Mouse (Mus musculus) CH12.LX (cell line): ENCODE results near the gene Scrn1. TPM values are rescaled to one million over a fixed set of nuclear protein-coding genes. Genes with fewer than 3 reads are reported as not detected.

Source experiments
- DNase-seq: peaks from one replicate; pipeline ENCODE4 v3.0.0-alpha.2; 2013; ENCODE audit errors: extremely low read depth
- H3K27ac ChIP-seq: 2 replicates; pipeline ENCODE4 v1.5.1; 2012; ENCODE audit warnings: low read depth, mild to moderate bottlenecking, control low read depth, moderate library complexity; ENCODE audit not compliant: insufficient read depth
- H3K27me3 ChIP-seq: replicated peaks from 2 replicates; pipeline ENCODE3; 2012; ENCODE audit warnings: inconsistent platforms
- H3K36me3 ChIP-seq, 2 experiments: replicated peaks in 1 of 2; 2 replicates each; pipeline versions ENCODE3 to v1.6.1; 2012; ENCODE audit warnings: inconsistent platforms in 1 of 2, low read length in 1 of 2, mild to moderate bottlenecking in 1 of 2, mixed read lengths in 1 of 2, moderate library complexity in 1 of 2; ENCODE audit not compliant: control insufficient read depth in 1 of 2, insufficient read depth in 1 of 2
- H3K4me1 ChIP-seq, 2 experiments: 2 replicates each; pipeline ENCODE4 v1.6.1; 2012; ENCODE audit warnings: inconsistent platforms in 1 of 2, moderate library complexity in 1 of 2; ENCODE audit not compliant: insufficient read depth in 2 of 2, control insufficient read depth in 1 of 2
- H3K4me2 ChIP-seq: 2 replicates; pipeline ENCODE4 v1.6.1; 2012; ENCODE audit warnings: low read depth, mild to moderate bottlenecking, control low read depth; ENCODE audit not compliant: poor library complexity, insufficient read depth, severe bottlenecking
- H3K4me3 ChIP-seq, 3 experiments: fragments of 150-350 bp in 1 of 3; sonication (generic) in 1 of 3; replicated peaks in 1 of 3; 2 replicates each; pipeline versions ENCODE3 to v1.5.1; 2011 to 2012; ENCODE audit warnings: low read depth in 2 of 3, low read length in 2 of 3, mild to moderate bottlenecking in 2 of 3, moderate library complexity in 2 of 3, control low read depth in 1 of 3, improper control_type of control experiment in 1 of 3, inconsistent platforms in 1 of 3, mixed read lengths in 1 of 3; ENCODE audit not compliant: poor library complexity in 1 of 3
- H3K79me2 ChIP-seq: replicated peaks from 2 replicates; pipeline ENCODE4 v1.6.1; 2012; ENCODE audit warnings: mild to moderate bottlenecking, moderate library complexity; ENCODE audit not compliant: control insufficient read depth, poor library complexity, insufficient read depth, severe bottlenecking; ENCODE audit errors: extremely low read depth
- H3K9ac ChIP-seq: 2 replicates; pipeline ENCODE4 v1.6.1; 2012; ENCODE audit warnings: low read depth, mild to moderate bottlenecking, control low read depth, moderate library complexity; ENCODE audit not compliant: insufficient read depth
- H3K9me3 ChIP-seq: replicated peaks from 2 replicates; pipeline ENCODE3; 2012; ENCODE audit warnings: low read length, inconsistent platforms, mixed read lengths
- BHLHE40 ChIP-seq: IDR thresholded peaks from 2 replicates; pipeline ENCODE4 v1.6.1; 2011; ENCODE audit warnings: mild to moderate bottlenecking, low read depth, low read length, improper control_type of control experiment
- CHD1 ChIP-seq: IDR thresholded peaks from 2 replicates; pipeline ENCODE4 v1.6.1; 2012; ENCODE audit warnings: low read depth, low read length, improper control_type of control experiment, inconsistent platforms
- E2F4 ChIP-seq: IDR thresholded peaks from 2 replicates; pipeline ENCODE4 v1.6.1; 2011; ENCODE audit warnings: low read depth, low read length, improper control_type of control experiment; ENCODE audit not compliant: insufficient replicate concordance
- ELF1 ChIP-seq: IDR thresholded peaks from 2 replicates; pipeline ENCODE4 v1.6.1; 2014; ENCODE audit warnings: low read depth, mild to moderate bottlenecking, inconsistent platforms, low read length, improper control_type of control experiment
- ETS1 ChIP-seq: conservative IDR thresholded peaks from 2 replicates; pipeline ENCODE4 v1.6.1; 2012; ENCODE audit warnings: low read depth, mild to moderate bottlenecking, inconsistent platforms, low read length, improper control_type of control experiment, moderate library complexity
- GABPA ChIP-seq: IDR thresholded peaks from 2 replicates; pipeline ENCODE4 v1.6.1; 2012; ENCODE audit warnings: low read depth, low read length, improper control_type of control experiment, inconsistent platforms; ENCODE audit not compliant: insufficient replicate concordance
- HCFC1 ChIP-seq: IDR thresholded peaks from 2 replicates; pipeline ENCODE4 v1.6.1; 2012; ENCODE audit warnings: low read depth, mild to moderate bottlenecking, inconsistent platforms, low read length, improper control_type of control experiment
- MAX ChIP-seq: IDR thresholded peaks from 2 replicates; pipeline ENCODE4 v1.6.1; 2011; ENCODE audit warnings: low read length, improper control_type of control experiment
- MAZ ChIP-seq: IDR thresholded peaks from 2 replicates; pipeline ENCODE4 v1.6.1; 2012; ENCODE audit warnings: low read depth, mild to moderate bottlenecking, inconsistent platforms, low read length, improper control_type of control experiment, moderate library complexity
- MEF2A ChIP-seq: IDR thresholded peaks from 2 replicates; pipeline ENCODE4 v1.6.1; 2014; ENCODE audit warnings: low read depth, mild to moderate bottlenecking, inconsistent platforms, low read length, improper control_type of control experiment, borderline replicate concordance
- MXI1 ChIP-seq: IDR thresholded peaks from 2 replicates; pipeline ENCODE4 v1.6.1; 2011; ENCODE audit warnings: mild to moderate bottlenecking, low read depth, low read length, improper control_type of control experiment
- MYC ChIP-seq: IDR thresholded peaks from 2 replicates; pipeline ENCODE4 v1.6.1; 2011; ENCODE audit warnings: low read depth, mild to moderate bottlenecking, improper control_type of control experiment, low read length
- NELFE ChIP-seq: IDR thresholded peaks from 2 replicates; pipeline ENCODE4 v1.6.1; 2011; ENCODE audit warnings: low read depth, low read length, improper control_type of control experiment
- PAX5 ChIP-seq: IDR thresholded peaks from 2 replicates; pipeline ENCODE4 v1.6.1; 2012; ENCODE audit warnings: low read length, inconsistent platforms, mixed read lengths
- RAD21 ChIP-seq: IDR thresholded peaks from 2 replicates; pipeline ENCODE4 v1.6.1; 2011; ENCODE audit warnings: low read depth, mild to moderate bottlenecking, low read length, improper control_type of control experiment, moderate library complexity
- RCOR1 ChIP-seq: conservative IDR thresholded peaks from 2 replicates; pipeline ENCODE4 v1.6.1; 2012; ENCODE audit warnings: low read depth, mild to moderate bottlenecking, inconsistent platforms, low read length, improper control_type of control experiment
- TBP ChIP-seq: conservative IDR thresholded peaks from 2 replicates; pipeline ENCODE4 v1.6.1; 2011; ENCODE audit warnings: low read depth, low read length, improper control_type of control experiment
- UBTF ChIP-seq: IDR thresholded peaks from 2 replicates; pipeline ENCODE4 v1.6.1; 2012; ENCODE audit warnings: low read depth, mild to moderate bottlenecking, inconsistent platforms, low read length, improper control_type of control experiment, moderate library complexity
- USF2 ChIP-seq: conservative IDR thresholded peaks from 2 replicates; pipeline ENCODE4 v1.6.1; 2011; ENCODE audit warnings: low read depth, low read length, improper control_type of control experiment
- ZKSCAN1 ChIP-seq: IDR thresholded peaks from 2 replicates; pipeline ENCODE4 v1.6.1; 2012; ENCODE audit warnings: low read depth, inconsistent platforms, low read length, improper control_type of control experiment, borderline replicate concordance
- ZNF384 ChIP-seq: IDR thresholded peaks from 2 replicates; pipeline ENCODE4 v1.6.1; 2012; ENCODE audit warnings: low read depth, low read length, improper control_type of control experiment, inconsistent platforms
- dilution Hi-C: fragments of 300-500 bp; cut with MboI; formaldehyde crosslinking; loops from 2 replicates; pipeline ENCODE4 v1.14.3; 2020; ENCODE audit warnings: low sequenced_read_pairs; ENCODE audit not compliant: extremely low pct_unique_long_range_greater_than_20kb, extremely low pct_ligation_motif_present
- in situ Hi-C: fragments of 300-500 bp; cut with MboI; formaldehyde crosslinking; loops from 3 replicates; pipeline ENCODE4 v1.14.3; 2019; ENCODE audit warnings: low sequenced_read_pairs, low pct_ligation_motif_present, low pct_unique_long_range_greater_than_20kb, mixed read lengths
- polyA plus RNA-seq: library from polyadenylated mRNA; unstranded; fragments of >175 nt; gene quantifications from 2 replicates; pipeline ENCODE4 v1.2.1, GENCODE M21; 2012; ENCODE audit warnings: low read depth; ENCODE audit not compliant: insufficient read length
- total RNA-seq, 2 experiments: library from RNA; depleted of rRNA; stranded (reverse); fragments of 300-350 nt in 1 of 2; fragments of >200 nt in 1 of 2; gene quantifications; 2 replicates each; pipeline ENCODE4 v1.2.3; 2012 to 2014

Gene Scrn1
- total and polyA plus RNA-seq, 3 experiments, result 0.04 TPM; not detected in 2

DNA sequence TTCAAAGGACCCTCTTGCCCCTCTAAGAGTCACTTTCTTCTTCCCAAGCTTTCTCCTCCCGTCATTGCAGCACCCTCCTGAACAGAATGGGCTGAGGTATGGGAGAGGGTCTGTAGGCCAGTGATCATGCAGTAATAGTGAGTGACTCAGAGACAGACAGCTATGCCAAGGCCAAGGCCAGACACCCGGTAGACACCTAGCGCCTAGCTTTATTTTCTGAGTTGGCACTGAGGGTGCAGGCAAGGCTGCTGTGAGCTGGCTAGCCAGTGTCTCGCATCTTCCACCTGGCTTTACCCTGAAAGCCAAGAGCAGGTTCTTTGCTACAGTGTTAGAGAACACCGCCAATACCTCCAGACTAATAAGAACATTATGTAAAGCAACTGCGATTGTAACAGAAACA lies 103.5 kb downstream of the Scrn1 start:
- no peaks in the 10 kb centered on the region for H3K36me3 ChIP-seq
- DNase-seq, result no peak
- TF ChIP-seq ZKSCAN1 (no peak), MAX (no peak), MXI1 (no peak), UBTF (no peak), MEF2A (no peak), ELF1 (no peak), CHD1 (no peak), E2F4 (no peak), RCOR1 (no peak), GABPA (no peak), TBP (no peak), PAX5 (no peak), RAD21 (no peak), ZNF384 (no peak), USF2 (no peak), HCFC1 (no peak), NELFE (no peak)
- H3K27ac ChIP-seq, result no peak overlapping the region
- H3K79me2 ChIP-seq, result no peaks in the 10 kb centered on the region
- in situ Hi-C loops (no loop called here), dilution Hi-C loops (no loop called here)
- H3K4me1 ChIP-seq, result peaks cover 12 to 49% of the 10 kb centered on the region in 2 experiments
- H3K9ac ChIP-seq, result no peak overlapping the region
- no peak overlapping the region for H3K4me2 ChIP-seq
- H3K27me3 ChIP-seq, result no peaks in the 10 kb centered on the region
- no peak overlapping the region for H3K4me3 ChIP-seq
- H3K9me3 ChIP-seq, result peaks cover 3% of the 10 kb centered on the region

GRCm38 (mm10) chr6:54460915-54461671 lies 105.2 kb downstream of the Scrn1 start:
- H3K4me2 ChIP-seq, result peak overlapping the region; percentile 58
- peaks cover 12 to 45% of the 10 kb centered on the region in 2 experiments for H3K4me1 ChIP-seq
- peaks cover 3% of the 10 kb centered on the region for H3K9me3 ChIP-seq
- dilution Hi-C loops, result no loop called here
- H3K27ac ChIP-seq, result no peak overlapping the region
- no peaks in the 10 kb centered on the region for H3K27me3 ChIP-seq
- H3K79me2 ChIP-seq, result no peaks in the 10 kb centered on the region
- no peaks in the 10 kb centered on the region for H3K36me3 ChIP-seq
- peak; percentile 55 for DNase-seq
- H3K4me3 ChIP-seq, result no peak overlapping the region
- in situ Hi-C loops, result no loop called here
- TF ChIP-seq ETS1, result 0 out of 2 replicates have a peak, but pooled peaks have one; percentile 43
- TF ChIP-seq MAZ, result 0 out of 2 replicates have a peak, but pooled peaks have one; percentile 5
- TF ChIP-seq USF2, result no peak
- 0 out of 2 replicates have a peak, but pooled peaks have one; percentile 11 for TF ChIP-seq MYC
- TF ChIP-seq BHLHE40, result peak; percentile 76
- no peak overlapping the region for H3K9ac ChIP-seq
